Mouse (Mus musculus): Measurements from ENCODE around the gene Slc26a10.
"Not testable (repeated sequence)": the region's sequence is repeated elsewhere in the genome, so short reads cannot be mapped to it uniquely, and the experiment has no call there.

Slc26a10 gene

DNA sequence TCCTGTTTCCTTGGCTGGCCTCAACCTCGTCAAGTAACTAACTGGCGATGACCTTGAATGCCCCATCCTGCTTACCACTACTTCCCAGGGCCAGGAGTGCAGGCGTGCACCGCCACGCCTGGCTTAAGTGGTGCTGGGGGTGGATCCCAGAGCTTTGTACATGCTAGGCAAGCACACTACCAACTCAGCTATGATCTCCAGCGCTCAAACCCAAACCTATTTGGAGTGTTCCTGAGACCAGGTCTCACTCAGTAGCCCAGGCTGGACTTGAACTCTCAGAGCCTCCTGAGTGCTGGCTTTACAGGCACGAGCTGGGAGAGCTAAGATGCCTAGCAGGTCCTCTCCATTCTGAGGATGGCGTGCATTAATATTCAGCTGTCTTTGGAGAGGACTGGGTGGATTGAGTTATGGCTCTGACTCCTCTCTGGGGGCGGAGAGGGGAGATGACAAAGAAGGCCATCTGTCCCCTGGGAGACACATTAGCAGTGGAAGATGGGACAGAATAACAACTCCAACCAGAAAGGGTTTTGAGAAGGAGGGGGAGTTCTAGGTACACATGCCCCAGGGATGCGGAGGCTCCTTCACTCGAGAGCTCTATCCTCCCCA, 17.2 kb upstream of the Slc26a10 start:
- DNase-seq = no peak

DNA sequence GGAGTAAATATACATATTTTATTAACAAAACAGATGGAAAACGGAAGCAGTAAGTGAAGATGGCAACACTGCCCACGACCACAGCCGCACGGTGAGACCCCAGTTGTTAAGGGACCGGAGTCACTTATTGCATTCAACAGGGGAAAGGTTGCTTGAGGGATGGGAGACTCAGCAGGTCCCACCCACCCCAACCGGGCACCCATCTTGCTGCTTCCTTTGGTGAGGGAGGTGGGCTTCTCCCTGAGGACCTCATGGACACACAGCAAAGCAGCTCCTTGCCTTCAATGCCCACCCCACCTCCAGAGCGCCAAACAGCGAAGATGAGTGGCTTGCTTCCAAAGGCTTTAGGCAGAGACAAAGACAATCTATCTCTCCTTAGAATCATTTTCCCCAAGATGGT, 16.7 kb upstream of the Slc26a10 start:
- DNase-seq = no peak

DNA sequence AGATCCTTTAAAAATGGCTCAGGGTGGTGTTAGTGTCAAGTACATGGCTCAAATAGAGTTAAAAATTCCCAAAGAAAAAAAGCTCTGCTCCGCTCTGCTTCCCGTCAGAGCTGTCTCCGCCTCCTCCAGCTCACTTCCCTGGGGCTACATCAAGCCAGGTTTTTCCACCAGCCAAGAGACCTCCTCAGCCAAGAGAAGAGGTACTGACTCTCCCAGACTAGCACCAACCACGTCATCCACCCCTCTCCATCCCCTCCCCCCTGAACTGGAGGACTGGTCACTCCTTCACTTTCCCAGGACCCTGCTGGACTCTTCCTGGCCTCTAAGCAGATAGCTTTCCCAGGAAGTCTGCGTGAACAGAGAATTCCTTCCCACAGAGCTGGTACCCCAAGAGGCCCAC, 15.9 kb upstream of the Slc26a10 start:
- peak; percentile 73 to 83 for DNase-seq

DNA sequence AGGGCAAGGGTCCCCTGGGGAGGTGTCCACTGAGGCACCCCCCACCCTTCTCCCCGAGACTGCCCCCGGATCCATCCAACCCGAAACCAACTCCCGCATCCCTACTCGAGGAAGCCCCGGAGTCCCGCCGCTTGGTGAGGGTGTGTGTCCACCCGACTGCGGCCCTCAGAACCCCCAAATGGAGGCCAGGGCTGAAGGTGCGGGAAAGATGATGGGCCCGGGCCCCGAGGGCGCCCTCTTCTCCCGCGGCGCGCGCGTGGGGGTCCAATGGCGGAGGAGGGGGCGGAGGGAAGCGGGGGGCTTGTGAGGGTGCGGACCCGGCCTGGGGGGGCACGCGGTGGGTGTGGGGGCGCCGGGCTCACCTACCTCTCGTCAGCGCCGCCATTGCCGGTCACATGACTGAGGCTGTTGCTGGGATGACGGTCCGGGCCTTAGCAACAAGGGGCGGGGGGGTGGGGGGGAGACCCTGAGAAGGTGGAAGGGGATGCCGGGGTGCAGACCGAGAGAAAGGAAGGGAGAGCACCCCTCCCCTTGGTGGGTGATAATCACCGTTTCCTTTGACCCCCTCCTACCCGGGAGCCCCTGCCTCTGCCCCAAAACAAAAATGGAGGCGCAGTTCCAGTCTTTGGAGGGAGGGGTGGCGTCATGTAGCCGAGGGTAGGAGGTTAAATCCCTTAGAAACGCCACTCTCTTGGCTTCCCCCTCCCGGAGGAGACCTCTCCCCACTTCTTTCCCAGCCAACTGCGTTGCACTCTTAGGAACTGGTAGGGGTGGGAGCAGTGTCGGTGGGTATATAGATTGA, 15.1 kb upstream of the Slc26a10 start, which contains the start of gene Dtx3:
Gene Dtx3 (minus strand): TSS at position 401 of the 802 bp plus-strand sequence.
- peak; percentile 68 to 76 for DNase-seq

DNA sequence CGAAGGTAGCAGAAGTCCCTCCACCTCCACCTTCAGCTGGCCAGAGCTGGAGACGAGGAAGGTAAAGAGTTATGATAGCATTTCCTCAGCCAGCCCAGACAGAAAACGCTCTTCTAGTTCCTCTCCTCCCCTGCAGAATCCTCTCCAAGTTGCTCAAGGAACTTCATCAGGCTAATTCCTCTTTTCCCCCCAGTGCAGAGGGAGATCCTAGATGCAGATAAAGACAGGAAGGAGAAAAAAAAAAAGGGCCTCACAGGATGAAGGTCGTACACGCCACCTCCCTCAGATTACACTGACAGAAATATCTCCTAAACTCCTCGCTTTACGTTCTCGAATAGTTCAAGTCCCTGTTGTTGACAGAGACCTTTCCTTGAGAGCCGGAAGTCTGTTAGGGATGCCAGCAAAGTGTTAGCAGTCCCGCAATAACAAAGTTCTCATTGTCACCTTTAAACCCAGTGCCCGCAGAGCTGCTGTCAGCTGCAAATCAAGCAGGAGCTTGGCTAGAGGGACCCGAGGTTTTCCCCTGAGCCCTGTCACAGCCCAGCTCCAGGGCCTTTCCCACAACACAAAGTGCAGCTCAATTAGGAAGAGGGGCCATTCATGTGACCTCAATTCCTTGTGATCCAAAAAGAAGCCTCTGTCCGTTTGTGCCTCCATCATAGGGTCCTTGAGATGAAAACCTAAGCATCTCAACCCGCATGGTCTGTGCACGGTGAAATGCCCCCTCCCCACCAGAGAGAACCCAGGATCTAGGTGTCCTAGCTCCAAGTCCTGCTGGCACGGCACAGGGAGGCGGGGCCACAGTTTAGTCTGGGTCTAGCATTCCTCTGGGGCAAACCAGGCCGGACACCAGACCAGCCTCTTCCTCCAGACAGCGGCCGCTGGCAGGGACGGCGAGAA, 14.2 kb upstream of the Slc26a10 start:
- DNase-seq = peak; percentile 77 to 83

DNA sequence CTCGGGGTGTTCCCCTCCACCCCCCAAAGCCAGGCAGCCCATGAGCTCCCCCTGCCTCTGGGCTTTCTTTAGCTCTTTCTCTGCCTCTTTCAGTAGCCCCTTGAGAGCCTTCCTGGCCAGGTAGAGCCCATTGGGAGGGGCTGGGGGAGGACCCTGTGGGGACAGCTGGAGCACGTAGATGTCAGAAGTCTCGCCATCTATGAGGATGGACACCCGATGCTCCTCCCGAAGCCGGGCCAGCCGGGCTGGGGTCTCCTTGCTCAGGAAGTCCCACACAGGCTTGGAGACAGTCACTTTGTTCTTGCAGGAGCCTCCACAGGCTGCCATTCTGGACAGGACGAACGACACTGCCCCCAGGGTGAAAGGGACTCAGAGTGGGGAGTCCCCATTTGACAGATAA, 12.6 kb upstream of the Slc26a10 start:
- no peak for DNase-seq

DNA sequence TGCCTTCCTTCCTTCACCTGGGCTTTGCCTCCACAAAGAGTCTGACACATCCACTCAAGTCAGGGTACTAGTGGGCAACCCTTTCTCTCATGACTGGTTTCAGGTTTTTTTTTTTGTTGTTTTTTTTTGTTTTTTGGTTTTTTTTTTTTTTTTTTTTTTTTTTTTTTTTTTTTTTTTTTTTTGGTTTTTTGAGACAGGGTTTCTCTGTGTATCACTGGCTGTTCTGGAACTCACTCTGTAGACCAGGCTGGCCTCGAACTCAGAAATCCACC, 11.5 kb upstream of the Slc26a10 start:
- DNase-seq = not testable (repeated sequence)

DNA sequence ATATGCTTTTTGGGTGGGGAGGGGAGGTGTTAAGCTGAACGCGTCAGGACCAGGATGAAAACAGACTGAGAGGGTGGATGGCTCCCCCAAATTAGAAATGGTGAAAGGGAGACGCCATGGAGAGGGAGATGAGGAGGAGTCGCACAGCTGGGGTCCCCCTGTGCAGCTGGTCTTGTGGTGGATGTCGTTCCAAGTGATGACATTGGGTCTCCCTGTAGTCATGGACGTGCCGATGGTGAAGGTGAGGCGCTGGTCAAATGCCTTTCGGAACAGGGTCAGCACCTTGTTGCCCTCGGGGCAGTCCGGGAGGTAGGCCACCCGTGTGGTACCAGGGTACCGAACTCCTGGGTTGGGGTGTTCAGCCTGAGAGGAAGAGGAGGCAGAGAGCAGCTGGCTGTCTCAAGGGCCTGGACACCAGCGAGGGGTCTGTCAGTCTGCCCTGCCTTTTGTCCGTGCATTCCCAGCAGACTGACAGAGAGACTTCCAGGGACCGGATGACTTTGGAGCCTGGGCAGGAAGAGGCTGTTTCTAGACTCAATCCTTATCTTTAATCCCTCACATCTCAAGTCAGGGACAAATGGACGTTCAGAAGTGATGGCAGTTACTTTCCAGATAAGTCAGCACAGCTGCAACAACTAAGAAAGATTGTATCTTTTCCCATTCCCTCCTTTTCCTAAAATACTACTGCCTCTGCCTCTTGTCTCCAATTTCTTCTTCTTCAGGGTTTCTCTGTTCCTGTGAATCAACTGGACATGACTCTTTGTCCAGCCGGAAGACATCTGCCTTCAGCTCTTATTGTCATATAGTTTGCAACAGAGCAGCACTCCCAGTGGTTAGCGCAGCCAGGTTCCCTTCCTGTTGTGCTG, 11.0 kb upstream of the Slc26a10 start:
- no peak for DNase-seq

DNA sequence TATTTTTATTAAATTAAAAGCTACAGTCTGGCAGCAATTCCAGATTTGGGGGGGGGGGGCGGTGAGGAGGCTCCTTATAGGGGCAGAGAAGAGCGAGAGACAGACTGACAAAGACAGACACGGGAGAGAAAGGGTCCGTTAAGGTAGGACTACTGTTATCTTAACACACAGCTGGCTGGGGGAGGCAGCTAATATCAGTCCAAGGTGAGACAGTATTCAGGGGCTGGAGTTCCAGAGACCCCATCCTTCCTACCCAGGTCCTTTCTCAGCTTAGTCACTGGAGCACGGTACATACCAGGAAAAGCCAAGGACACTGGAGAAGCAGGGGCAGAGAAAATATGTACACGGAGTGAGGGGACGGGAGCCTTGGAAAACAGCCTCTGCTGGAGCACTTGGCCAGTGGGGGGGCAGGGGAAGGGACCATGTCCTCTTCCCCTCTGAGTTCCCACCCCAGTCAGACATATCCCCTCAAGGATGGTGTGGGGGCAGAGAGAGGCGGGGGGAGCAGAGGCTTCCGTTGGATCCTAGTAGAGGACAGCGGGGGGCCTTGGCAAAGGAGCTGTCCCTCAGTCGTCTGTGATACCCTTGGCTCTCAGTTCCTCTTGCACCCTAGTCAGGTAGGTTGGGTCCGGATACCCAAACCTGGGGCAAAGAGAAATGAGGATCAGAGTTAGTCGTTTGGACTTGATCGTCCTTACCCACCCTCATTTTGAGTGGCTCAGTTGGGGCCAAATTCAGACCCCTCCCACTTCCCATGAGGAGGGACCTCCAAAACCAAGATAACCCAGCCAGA, 10.1 kb upstream of the Slc26a10 start:
- DNase-seq = no peak

DNA sequence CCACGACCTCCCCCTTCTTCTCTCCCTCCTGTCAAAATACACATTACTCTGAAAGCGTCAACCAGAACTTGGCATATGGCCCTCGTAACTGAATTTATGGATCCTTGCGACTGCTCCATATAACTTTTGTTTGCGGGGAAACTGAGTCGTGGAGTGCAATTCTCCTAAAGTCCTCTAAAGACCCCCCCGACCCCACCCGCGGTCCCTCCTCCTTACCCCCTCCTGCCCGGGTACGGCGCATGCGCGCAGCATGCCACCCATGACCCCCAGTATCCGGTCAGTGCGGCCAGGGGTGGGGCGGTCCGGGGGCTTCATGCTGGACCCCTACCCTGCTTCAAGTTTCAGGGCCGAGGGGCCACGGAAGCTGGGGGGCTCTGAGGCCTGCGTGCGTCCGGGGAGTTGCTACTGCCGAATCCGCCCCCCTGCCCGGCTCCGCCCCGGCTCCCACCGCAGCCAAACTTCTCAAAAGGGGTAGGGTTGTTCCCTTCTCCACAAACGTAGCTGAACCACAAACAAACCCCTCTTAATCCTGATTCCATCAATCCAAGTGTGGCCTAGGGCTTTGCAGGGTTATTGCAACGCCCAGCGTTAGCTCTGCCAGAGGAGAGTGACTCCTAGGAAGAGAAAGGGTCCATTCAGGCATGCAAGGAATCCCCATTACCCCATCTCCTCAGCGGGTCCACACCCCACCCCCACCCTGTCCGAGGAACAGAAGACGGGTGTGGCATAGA, 9.4 kb upstream of the Slc26a10 start, which contains the start of gene Arhgef25:
Gene Arhgef25 (minus strand): TSS at position 433 of the 731 bp plus-strand sequence.
- peak; percentile 76 to 79 for DNase-seq

DNA sequence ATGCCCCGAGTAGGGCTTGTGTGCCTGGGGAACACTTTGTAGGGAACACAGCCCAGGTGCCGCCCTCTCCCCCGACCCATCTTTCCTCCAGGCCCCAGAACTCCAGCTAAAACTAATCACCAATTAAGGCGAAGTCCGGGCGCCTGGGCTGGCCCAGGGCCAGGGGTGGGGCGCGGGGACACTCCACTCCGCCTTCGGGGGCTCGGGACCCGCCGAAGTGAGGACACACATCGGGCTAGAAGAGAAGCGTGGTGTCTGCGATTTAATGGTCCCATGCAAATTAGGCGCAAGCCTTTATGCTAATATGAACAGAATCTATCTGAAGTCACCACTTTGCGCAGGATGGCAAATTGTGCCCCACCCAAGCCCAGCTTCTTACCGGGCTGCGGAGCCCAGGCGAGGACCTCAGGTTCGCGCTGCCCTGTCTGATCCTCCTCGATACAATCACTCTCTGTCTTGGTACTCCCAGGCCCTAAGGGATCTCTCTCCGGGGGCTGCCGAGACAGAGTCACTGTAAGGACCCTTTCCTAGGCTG, 8.7 kb upstream of the Slc26a10 start:
- DNase-seq = peak; percentile 63 to 74

DNA sequence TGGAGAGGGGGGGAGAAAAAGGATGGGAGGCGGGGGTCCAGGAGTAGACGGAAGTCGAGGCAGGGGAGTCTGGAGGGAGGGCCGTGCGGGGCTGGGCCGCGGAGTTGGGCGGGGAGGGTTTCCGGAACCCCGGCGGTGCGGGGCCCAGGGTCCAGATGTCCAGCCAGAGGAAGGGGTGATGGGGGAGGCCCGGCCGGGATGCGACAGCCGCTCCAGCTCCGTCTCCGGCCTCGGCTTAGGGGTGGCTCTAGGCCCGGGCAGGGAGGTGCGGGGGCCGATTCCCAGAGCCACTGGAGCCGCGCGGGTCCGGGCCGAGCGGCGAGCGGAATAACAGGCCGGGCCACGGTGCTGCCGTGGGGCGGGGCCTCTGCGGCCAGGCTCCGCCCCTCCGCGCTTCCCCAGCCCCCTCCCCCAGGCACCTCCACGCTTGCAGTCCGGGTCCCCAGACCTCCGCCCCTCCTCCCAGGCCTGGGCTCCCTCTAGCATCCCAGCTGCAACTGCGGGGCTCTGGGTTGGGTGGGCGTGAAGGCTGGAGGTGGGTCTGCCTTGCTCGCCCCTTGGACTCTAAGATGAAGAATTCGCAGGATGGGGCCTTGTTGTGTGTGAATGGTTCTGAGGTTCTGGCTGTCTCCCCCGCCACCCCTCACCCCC, 8.1 kb upstream of the Slc26a10 start:
- DNase-seq = peak; percentile 77 to 86

DNA sequence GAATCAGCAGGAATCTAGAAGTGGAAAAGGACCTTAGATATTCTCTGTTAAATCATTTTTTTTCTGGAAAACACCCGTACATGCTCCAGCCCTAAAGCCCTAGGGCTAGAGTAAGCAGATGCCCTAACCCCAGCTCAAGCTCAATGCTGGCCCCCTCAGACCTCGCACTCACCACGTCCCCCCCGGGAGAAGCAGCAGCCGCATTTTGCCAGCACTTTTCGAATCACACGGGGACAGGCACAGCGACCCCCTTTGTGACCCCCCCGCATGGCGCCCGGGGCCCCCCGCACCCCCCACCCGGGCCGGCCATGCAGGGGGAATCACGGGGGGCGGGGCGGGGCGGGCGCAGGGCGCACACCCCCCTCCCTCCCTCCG, 7.6 kb upstream of the Slc26a10 start:
- DNase-seq = no peak

DNA sequence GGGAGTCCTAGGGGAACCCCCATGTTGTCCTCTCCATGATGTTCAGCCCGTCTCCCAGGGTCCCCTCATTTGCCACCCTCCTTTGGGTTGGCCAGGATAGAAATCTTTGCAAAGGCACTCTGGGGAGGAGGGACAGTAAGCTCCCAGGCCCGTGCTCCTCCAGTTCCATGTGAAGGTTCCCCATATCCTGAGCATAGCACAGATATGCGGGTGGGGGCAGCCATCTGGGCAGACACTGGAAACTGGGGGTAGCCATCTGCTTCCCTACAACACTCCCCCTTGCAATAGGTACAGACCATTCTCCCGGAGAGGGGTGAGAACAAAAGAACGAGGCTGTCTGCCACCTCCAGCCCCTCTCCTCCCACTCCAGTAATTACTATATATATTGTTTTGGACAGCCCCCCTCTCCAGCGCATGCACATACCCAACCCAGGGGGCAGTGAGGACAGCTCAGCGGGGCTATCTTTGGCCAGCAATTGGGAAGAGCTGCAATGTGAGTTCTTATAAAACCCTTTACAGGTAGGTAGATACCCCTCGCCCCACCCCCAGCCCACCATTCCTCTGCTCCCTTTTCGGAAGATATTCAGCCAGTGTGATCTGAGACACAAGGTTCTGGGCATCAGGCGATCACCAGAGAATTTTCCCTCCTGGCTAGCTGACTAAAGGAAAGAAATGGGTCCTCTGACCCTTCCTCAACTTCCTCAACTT, 7.1 kb upstream of the Slc26a10 start:
- no peak for DNase-seq

DNA sequence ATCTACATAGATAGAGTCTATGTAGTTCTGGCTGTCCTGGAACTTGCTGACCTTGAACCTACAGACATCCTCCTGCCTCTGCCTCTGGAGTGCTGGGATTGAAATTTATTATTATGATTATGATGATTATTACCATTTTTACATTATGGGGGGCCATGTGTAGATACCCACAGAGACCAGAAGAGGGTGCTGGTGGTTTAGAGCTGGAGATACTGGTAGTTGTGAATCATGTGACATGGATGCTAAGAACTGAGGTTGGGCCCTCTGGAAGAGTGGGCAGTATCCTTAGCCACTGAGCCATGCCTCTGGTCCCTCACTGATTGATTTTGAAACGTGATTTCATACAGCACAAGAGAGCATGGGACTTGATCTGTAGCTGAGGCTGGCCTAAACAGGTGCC, 6.0 kb upstream of the Slc26a10 start:
- no peak for DNase-seq

DNA sequence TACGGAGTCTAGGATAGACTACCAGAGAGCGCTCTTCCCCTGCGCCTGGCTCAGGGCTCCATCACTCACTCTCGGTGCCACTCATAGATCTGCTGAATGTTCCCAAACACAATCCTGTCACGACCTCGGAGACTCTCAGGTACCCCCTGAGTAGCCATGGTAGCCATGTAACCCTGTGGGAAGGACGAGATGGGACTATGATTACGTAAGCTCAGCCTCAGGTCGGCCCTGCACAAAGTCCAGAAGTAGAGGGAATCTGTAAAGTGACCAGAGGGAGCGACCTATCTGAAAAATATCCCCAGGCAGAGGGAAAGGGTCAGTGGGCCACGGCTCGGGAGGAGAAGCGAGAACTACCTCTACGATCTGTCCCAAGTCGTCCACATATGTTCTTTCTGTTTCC, 5.1 kb upstream of the Slc26a10 start:
- DNase-seq = no peak

DNA sequence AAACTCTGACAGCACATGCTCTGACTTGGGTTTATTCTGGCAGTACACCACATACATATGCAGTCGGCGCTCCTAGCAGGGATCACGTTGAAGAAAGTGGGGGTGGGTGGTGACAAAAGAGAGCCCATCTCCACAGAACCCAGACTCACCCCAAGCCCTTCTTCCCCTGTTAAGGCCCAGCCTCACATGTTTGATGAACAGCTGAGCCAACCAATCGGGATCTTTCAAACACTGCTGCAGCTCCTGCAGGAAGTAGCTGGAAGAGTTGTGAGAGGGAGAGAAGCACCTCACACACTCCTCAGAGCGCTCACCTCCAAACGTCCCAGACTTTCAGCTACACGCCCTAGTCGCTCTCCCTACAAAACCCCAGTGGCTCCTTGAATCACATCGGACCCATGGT, 4.7 kb upstream of the Slc26a10 start:
- DNase-seq = peak in 1 of 2 experiments; percentile 44

DNA sequence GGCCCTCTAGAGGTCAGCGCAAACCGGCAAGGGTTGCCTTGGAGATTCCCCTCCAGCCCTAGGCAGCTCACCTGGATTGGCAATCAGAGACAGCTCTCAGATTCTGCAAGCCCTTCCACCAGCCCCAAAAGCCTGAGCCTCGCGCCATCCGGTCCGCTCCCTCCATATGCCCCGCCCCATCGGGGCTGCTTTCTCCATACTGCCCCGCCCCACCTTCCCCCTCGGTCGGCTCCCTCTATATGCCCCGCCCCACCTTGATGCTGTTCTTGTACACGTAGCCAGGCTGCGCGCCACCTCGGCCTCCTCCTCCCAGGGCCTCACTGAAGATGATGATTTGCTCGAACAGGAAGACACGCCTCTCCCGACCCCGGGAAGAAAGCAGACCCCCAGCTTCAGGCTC, 3.3 kb upstream of the Slc26a10 start:
- no peak for DNase-seq

DNA sequence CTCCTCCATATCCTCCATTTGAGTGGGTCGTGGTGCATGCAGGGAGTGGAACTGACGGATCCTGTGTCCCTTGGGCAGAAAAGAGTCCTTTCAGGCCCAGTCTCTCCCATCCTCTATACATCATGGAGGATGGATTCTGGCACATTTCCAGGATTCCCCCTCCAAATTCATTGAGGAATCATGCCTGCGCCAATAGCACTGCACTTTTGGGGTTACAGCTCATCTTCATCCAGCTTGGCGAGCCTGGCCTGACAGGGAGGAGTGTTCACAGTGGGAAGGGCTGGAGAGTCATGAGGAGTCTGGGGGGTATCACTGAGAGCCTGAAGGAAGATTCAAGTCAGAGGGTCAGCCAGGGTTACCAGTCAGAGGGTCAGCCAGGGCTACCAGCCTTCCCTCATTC, 2.2 kb upstream of the Slc26a10 start:
- DNase-seq = no peak

DNA sequence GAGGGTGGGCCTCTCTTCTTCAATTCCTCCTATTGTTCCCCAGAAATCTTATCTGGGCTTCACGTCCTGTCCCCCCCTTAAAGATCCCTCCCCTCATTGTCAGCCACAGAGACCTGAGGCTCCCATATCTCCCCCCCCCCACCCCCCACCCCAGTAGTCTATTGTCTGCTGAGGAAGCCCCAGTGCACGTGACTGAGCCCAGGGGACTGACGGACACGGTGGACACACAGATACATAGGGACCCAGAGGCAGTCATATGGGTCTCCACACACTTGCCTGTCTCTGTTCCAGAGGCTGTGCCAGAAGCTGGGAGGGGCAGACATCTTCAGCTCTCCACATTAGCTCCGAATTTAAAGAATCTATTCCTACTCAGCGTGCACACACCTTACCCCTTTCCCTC, 1.1 kb upstream of the Slc26a10 start:
- no peak for DNase-seq
